Mouse (Mus musculus): ENCODE measurements around the gene Dsel.

Gene Dsel

DNA sequence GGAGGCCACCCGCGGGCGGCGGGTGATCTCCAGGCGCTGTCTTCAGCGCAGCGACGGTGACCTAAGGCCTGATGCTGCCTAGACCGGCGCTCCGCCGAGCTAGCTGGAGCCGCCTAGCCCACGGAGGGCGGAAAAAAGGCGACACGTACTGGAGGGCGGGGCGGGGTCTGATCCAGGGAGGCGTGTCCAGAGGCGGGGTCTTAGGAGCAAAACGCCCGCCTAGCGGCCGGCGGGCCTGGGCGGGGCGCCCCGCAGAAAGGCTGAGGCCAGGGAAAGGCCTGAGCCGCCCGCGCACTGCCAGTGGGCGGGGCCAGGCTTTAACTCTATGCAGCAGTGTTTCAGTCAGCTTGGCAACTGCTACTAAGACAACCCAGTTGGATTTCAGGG is at the start of gene Dsel:
Gene Dsel, minus strand, starts transcription at position 140 of the 387 bp plus-strand sequence.
- DNase-seq (ENCODE audit: low spot score) = peak; percentile 73

DNA sequence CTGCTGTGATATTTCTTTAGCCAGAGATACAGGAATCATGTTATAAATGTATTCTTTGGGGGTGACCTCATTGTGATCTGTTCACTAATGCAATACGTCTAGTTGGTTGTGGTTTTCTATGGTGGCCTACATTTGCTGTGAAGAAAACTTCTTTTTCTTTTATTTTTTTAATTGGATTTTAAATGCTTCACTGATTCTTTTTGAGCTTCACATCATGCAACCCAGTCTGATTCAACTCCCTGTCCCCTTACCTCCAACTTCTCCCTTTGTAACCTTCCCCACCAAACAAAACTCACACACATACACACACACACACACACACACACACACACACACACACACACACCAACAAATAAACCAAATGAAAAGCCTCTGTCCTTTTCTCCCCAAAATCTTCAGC is 46.7 kb upstream of the Dsel start:
- DNase-seq (ENCODE audit: low spot score) = no peak

DNA sequence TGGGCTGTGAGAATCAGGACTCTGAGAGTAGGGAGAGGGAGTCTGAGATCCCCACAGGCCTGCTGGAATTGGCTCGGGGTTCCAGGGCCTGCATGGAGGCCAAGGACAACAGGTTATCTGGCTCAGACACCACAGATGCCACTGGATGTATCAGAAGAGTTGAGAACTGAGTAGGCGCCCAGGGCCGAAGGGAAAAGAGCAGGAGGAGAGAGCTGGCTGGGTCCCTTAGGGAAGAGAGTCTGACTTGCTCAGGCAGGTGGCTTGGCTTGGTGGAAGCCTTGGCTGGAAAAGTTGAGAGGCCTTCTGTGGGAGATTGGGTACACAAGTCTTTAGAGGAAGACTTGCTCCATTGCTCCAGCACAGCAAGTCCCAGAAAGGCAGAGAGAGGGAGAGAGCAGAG is 18.6 kb upstream of the Dsel start:
- DNase-seq (ENCODE audit: low spot score) = no peak

DNA sequence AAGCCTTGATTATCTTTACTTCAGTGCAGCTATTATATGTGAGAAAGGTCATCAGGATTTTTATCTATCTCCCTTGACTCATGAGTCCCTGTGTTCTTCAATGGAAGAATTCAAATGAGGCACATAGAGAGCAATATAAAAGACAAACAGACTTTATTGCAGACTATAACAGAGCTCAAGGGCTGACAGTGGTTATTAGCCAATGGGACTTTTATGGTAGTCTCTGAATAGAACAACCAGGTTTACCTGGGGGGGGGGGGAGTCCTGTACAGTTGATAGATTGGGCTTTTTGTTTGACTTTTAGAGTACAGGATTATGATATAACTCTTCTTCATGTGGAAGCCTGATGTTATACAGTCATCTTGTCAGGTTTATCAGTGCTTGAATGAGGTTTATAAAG is 11.1 kb upstream of the Dsel start:
- no peak for DNase-seq (ENCODE audit: low spot score)

DNA sequence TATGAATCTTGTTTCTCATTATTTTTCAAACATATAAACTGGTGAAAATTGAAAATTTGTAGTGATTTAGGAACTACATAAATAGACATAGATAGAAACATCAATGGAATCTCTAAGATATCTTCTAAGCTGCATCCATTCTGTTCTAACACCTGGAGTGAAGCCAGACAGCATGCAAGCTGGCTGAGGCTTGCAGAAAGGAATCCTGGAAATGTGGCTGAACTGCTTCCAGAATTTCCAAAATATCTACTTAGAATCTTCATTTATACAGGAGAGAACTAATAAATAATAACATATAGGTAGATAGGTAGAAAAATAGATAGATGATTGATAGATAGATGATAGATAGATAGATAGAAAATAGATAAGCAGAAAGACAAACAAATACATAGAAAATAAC is 8.5 kb upstream of the Dsel start:
- DNase-seq (ENCODE audit: low spot score) = no peak

DNA sequence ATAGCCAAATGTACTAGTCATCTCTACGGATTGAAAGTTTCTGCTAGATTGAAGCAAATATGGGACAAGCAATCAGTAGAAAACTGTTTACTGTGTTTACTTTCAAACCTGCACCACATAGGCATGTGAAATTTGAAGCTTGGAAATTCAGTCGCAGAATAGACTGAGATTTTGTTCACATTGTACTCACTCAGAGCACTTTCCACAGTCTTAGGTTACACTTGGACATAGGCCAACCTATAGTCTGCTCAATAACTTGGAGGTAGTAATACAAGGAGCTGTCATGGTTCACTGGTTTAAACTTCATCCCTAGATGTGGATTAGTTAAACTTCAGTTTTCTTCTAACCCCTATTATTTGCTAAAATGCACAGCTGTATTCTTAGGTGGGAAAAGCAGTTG is 749 bp upstream of the Dsel start:
- no peak for DNase-seq (ENCODE audit: low spot score)

DNA sequence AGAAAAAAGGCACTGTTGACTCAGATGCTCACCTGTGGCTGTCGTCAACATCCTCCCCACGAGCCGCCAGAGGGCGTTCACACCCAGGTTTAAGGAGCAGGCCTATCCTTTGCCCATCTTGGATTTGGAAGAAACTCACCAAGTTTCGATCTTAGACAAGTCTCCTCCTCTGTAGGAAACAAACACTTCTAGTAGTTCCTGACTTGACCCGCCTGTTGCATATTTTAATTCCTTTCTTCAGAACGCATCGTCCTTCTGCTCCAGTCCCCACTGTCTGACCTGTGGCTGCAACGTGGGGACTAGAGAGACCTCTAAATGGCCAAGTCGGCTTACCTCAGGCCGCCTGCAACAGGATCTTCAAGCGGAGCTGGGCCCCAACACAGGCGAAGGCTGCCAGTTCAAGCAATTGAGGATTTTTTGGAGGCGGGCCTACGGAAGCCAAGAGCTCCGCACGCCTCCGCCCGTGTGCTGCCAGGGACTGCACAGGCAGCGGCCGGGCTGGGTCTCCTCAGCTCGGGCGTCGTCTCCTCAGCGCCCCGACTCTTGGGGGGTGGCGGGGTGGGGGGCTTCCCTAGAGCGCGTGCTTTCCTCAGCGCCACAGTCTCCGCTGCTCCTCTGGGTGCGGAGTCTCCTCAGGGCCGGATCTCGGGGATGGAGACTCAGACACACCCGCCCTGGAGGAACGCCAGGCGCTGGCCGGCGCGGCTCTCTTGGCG is 497 bp downstream of the Dsel start:
- peak; percentile 55 for DNase-seq (ENCODE audit: low spot score)

DNA sequence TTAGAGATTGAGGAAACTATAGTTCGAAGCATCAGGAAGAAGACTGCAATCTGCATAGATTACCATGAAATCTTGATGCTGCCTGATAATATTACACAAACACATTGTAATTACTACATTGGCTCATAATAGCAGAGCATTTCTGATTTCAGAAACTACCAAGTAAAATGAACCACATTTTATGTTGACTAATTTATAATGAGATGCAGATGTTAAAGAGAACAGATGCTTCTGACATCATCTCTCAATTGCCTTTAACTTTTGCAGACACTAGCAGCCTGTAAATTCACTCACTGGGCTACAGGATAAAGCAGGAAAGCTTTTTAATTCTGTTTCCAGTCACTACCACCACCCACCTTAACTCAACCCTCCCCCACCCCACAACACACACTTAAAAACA is 6.9 kb downstream of the Dsel start:
- no peak for DNase-seq (ENCODE audit: low spot score)

DNA sequence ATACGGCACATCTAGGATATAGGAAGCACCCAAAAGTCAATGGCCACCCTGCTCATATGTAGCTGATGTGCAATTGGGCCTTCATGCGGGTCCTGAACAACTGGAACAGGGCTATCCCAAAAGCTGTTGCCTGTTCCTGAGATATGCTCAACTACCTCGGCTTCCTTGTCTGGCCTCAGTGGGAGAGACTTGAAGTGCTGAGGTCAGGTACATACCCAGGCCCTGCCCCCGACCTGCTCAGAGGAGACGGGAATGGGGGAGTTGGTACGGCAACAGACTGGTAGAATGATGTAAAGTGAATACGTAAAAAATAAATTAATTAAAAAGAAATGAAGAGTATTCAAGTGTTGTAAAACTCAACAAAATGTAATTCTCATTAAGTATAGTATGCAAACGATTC is 12.3 kb downstream of the Dsel start:
- DNase-seq (ENCODE audit: low spot score) = no peak

DNA sequence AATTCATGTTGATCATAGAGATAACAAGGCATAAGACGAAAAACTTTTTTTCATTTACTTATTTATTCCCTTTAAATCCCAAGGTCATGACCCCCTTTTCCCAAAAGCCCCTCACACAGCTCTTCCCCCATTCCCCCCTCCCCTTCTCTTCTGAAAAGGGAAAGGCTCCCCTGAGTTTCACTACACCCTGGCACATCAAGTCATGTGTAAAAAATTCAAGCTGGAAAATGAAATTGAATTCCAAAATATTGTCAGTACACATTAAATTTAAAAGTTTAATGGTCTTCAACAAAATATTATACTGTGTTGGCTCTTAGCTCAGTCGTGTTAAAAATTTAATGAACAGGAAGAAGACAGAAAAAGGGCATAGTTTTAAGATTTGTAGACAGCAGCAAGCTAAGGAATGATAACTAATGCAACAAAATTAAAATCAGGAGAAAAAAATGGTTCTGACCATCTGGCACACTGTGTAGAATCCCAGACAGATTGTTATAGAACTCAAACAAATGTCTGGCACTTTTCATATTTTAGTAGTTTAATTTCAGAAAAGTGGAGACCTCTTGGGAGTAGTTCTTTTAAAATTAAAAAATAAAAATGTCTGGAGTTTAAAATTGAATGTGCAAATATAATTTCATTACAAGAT is 31.0 kb downstream of the Dsel start:
- DNase-seq (ENCODE audit: low spot score) = no peak
